Mouse (Mus musculus) intestine, embryonic 16.5 days (tissue): ENCODE data around the gene Pdik1l. TPM values are rescaled to one million over a fixed set of nuclear protein-coding genes. Genes with fewer than 3 reads are reported as not detected.

Experiments used
- ATAC-seq: fragments of 200-750 bp; cut with Nextera tagmentation; 2 replicates; pipeline ENCODE4 v1.8.0; 2017; ENCODE audit warnings: moderate TSS enrichment, moderate library complexity
- H3K27ac ChIP-seq: fragments of 300-500 bp; sonication (generic); 2 replicates; pipeline ENCODE4 v1.5.1; 2014; ENCODE audit warnings: mild to moderate bottlenecking, low read length
- H3K27me3 ChIP-seq: fragments of 300-500 bp; sonication (generic); replicated peaks from 2 replicates; pipeline ENCODE4 v1.6.1; 2014; ENCODE audit warnings: low read length, control low read depth, mixed read lengths; ENCODE audit not compliant: control insufficient read depth, insufficient read depth
- H3K36me3 ChIP-seq: fragments of 300-500 bp; sonication (generic); 2 replicates; pipeline ENCODE4 v1.6.1; 2014; ENCODE audit warnings: low read length, control low read depth; ENCODE audit not compliant: control insufficient read depth, insufficient read depth
- H3K4me1 ChIP-seq: fragments of 300-500 bp; sonication (generic); 2 replicates; pipeline ENCODE4 v1.6.1; 2014; ENCODE audit warnings: low read length, control low read depth, mixed read lengths; ENCODE audit not compliant: control insufficient read depth, insufficient read depth
- H3K4me2 ChIP-seq: fragments of 300-500 bp; sonication (generic); 2 replicates; pipeline ENCODE4 v1.6.1; 2014; ENCODE audit warnings: low read depth, low read length, control low read depth
- H3K4me3 ChIP-seq: fragments of 300-500 bp; sonication (generic); 2 replicates; pipeline ENCODE4 v1.5.1; 2014; ENCODE audit warnings: mild to moderate bottlenecking, low read length
- H3K9ac ChIP-seq: fragments of 300-500 bp; sonication (generic); 2 replicates; pipeline ENCODE4 v1.6.1; 2014; ENCODE audit warnings: low read depth, low read length
- H3K9me3 ChIP-seq: fragments of 300-500 bp; sonication (generic); 2 replicates; pipeline ENCODE4 v1.6.1; 2016; ENCODE audit warnings: low read length, control low read depth; ENCODE audit not compliant: control insufficient read depth
- WGBS: fragments of 180-500 bp; shearing (Covaris S2); extraction: QIAGEN DNeasy Blood & Tissue Kit; methylation state at CpG from one replicate; pipeline ENCODE4 v1.1.7; 2014; 5-methylcytosine and 5-hydroxymethylcytosine counted together
- polyA plus RNA-seq: library from polyadenylated mRNA; unstranded; fragments of >200 nt; fragmentation: Nextera tagmentation; extraction: Ambion mirVana; gene quantifications from 2 replicates; pipeline ENCODE4 v1.2.1, GENCODE M21; 2015

Gene Pdik1l
- polyA plus RNA-seq, 1 experiment from 2014 or later: 16.5 TPM

DNA sequence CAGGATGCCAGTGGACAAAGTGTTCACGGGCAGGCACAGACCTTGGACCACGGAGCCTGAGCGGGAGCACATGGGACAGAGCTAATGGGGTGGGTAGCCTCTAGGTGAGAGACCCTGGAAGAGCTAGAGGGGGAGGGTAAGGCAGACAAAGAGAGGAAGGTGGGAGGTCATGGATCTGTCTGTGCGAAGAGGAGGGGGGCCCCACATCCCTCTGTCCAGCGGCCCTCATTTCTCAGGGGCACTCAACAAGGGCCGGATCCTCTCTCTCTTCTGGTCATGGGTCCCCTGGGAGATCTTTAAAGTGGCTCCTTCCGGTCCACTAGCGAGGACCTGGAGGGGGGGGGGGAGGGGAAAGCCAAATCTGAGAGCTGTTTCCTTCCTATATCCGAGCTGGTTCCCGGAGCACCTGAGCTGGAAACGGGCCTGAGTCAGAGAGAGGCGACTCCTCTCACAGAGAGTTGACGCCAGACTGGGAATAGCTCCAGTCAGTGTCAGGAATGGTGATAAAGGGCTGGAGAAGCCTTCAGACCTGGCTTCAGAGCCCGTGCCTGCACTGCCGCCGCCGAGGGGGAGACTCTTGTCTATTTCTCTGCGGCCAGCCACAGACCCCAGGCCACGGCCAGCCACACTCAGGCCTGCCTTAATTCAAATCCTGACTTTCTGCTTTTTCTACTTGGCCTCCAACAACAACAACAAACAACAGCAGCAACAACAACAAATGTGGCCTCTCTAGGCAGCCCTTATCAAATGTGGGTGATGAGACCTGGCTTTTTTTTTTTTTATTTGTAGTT is 31.1 kb downstream of the Pdik1l start:
- H3K4me3 ChIP-seq: no peak overlapping the region
- peak; percentile 57 for ATAC-seq
- H3K27me3 ChIP-seq: peaks cover 22% of the 10 kb centered on the region
- peak overlapping the region; percentile 38 for H3K9ac ChIP-seq
- H3K4me1 ChIP-seq: peaks cover 28% of the 10 kb centered on the region
- peak overlapping the region; percentile 15; the same call in 1 of the 2 replicates for H3K4me2 ChIP-seq
- WGBS: 26% methylated on average over 19 of the region's 19 CpGs
- H3K27ac ChIP-seq: peak overlapping the region; percentile 52; the same call in 1 of the 2 replicates
- no peaks in the 10 kb centered on the region for H3K36me3 ChIP-seq
- H3K9me3 ChIP-seq: no peaks in the 10 kb centered on the region

DNA sequence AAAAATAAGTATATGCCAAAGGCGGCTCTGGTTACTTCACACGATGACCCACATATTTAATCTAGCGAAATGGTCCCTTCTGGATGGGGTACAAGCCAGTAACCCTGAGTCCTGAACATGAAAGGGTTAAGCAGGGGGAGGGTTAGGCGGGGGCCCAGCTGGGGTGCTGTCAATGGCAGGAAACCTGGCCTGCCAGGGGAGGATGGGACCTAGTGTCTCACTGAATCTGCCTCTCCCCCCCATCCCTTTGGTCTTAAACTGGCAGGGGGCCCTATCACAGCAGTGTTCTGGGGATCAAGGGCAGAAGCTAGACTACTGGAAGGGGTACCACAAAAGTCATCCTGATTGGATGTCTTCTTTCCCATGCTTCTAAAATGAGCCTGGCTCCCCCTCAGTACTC is 31.8 kb downstream of the Pdik1l start:
- peak overlapping the region; percentile 52; the same call in 1 of the 2 replicates for H3K27ac ChIP-seq
- WGBS: 33% methylated on average over 4 of the region's 4 CpGs

DNA sequence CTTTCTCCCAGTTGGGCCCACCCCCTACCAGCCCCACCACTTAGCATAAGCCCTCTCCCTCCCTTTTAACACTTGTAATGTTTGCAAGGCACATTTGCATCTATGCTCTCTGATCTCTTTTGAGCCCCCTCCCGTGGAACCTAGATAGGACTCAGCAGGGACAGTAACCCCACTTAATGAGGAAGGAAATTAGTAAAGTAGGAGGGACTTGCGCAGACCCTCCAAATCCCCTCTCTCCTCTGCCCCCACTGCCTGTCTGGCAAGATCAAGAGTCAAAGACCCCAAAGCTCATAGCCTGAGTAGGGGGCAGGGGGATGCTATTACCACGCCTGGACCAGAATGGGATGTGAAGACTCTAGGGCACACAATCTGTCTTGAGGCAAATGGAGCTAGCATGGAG is 32.9 kb downstream of the Pdik1l start:
- Histone ChIP-seq H3K4me3 (no peak overlapping the region), H3K9me3 (no peaks in the 10 kb centered on the region), H3K27ac (no peak overlapping the region), H3K4me1 (peaks cover 42% of the 10 kb centered on the region), H3K36me3 (no peaks in the 10 kb centered on the region), H3K4me2 (no peak overlapping the region), H3K9ac (no peak overlapping the region), H3K27me3 (peaks cover 37% of the 10 kb centered on the region)
- ATAC-seq: no peak
- 47% methylated on average over 3 of the region's 3 CpGs for WGBS

More for the DNA sequence above, 31.8 kb downstream of the Pdik1l start:
- no peak overlapping the region for H3K4me3 ChIP-seq
- no peak overlapping the region for H3K4me2 ChIP-seq
- no peak for ATAC-seq
- peaks cover 33% of the 10 kb centered on the region for H3K4me1 ChIP-seq
- H3K9ac ChIP-seq: peak overlapping the region; percentile 38; the same call in 1 of the 2 replicates
- no peaks in the 10 kb centered on the region for H3K36me3 ChIP-seq
- peaks cover 29% of the 10 kb centered on the region for H3K27me3 ChIP-seq
- H3K9me3 ChIP-seq: no peaks in the 10 kb centered on the region

DNA sequence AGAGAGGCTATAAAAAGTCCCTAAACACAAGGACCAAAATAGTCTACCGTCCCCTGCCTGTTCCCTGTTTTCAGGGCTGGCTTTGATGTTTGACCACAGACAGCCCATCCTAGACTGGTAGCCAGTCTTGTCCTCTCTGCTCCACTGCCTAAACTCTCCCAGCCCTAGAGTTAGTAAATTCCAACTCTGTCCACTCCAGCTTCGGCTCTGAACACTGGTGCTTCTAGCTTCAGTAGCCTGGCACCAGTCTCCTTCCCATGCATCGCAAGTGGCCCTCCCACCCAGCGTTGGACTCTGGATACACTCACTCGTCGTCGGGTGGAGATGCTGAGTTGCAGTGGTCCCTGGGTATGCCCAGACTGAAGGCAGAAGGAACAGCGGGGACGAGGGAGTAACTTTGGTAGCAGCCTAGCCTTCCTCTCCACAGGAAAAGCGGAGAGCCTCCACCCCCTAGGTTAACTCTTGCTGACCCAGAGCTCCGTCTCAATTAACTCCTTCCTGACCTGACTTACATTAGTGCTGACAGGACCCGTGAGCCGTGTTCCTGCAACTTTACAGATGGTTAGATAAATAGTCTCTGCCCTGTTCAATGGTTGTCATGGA is 33.9 kb downstream of the Pdik1l start, which contains the start of gene Grrp1:
Grrp1 (minus strand) TSS at position 385 of the 603 bp plus-strand sequence.
- H3K4me1 ChIP-seq: peaks cover 45% of the 10 kb centered on the region
- ATAC-seq: no peak
- peak within 1 kb of the TSS; percentile 51 for H3K4me3 ChIP-seq
- no peaks in the 10 kb centered on the region for H3K9me3 ChIP-seq
- H3K9ac ChIP-seq: peak within 1 kb of the TSS; percentile 48
- peak within 1 kb of the TSS; percentile 38 for H3K4me2 ChIP-seq
- H3K27ac ChIP-seq: peak within 1 kb of the TSS; percentile 8; the same call in 1 of the 2 replicates
- WGBS: 4% methylated on average over 13 of the region's 13 CpGs
- peaks cover 37% of the 10 kb centered on the region for H3K27me3 ChIP-seq
- H3K36me3 ChIP-seq: no peaks in the 10 kb centered on the region

DNA sequence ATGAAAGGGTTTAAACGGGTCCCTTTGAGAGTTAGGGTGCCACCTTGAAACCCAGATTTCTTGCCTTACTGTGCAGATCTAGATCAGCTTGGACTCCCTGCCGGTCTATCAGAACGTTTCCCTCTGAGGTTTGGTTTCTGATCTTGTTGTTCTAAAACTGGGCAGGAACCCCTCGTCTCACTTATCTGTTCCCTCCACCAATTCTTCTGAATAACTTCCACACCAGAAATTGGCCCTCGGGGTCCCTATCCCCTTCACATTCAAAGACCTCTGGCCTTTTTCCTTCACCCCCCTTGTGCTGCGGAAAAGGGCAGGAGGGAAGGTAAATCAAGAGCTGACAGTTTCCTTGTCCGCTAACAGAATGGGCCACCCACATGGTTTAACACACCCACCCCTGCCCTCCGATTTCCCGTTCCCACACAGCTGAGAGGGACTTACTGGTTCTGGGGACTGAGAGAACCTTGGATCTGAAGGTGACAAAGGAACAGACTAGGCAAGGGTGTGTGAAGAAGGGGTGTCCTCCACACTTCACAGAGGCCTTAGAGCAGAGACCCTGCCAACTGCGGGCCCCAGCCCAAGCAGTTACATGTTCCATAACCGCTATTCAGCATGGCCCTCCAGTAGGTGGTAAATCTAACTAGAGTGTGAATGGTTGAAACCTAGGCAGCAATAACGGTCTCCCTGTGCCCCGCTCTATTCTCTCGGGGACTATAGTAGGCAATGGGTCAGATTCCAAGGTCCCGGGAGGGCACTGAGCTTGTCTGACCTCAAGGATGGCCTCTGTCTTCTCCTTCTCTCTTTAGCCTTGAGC is 34.6 kb downstream of the Pdik1l start:
- Histone ChIP-seq H3K4me3 (peak overlapping the region; percentile 51), H3K9ac (peak overlapping the region; percentile 48; the same call in 1 of the 2 replicates), H3K4me1 (peaks cover 42% of the 10 kb centered on the region), H3K27ac (peak overlapping the region; percentile 8; the same call in 1 of the 2 replicates), H3K36me3 (no peaks in the 10 kb centered on the region), H3K9me3 (no peaks in the 10 kb centered on the region), H3K4me2 (peak overlapping the region; percentile 38), H3K27me3 (peaks cover 41% of the 10 kb centered on the region)
- WGBS: 21% methylated on average over 15 of the region's 15 CpGs
- no peak for ATAC-seq

DNA sequence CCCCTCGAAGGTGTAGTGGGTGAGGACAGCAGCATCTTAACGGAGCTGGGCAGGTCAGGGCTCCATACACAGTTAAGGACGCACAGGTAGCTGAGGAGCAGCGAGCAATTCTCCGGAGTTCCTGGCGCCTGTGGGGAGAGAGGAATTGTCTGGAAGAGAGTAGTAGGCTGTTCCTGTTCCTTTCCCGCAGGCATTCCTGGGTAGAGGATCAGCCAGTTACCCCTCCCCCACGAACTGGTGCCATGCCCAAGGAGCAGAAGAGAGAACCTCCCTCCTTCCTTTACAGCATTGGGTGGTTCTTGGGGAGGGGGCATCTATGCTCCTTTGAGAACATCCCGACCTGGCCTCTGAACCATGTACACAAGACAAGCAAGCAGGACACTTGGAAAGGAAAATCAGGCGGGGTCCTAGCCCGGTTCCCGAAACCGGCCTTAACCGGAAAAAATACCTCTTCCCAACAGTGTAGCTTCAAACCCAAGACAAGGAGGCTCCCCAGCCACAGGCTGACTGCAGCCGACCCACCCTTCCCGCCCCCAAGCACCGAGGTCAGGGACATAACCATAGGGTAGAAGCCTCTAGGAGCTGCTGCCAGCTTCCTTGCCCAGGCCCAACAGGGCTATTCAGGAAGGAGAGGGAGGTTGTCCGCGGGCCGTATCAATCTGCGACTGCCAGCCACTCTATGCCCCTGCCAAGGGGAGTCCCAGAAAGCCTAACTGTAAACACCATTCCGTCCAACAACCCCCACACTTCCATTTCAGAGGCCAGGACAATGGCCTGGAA is 35.4 kb downstream of the Pdik1l start:
- Histone ChIP-seq H3K4me1 (peaks cover 42% of the 10 kb centered on the region), H3K36me3 (no peaks in the 10 kb centered on the region), H3K9ac (peak overlapping the region; percentile 64; the same call in 1 of the 2 replicates), H3K27ac (no peak overlapping the region), H3K4me3 (peak overlapping the region; percentile 51), H3K27me3 (peaks cover 47% of the 10 kb centered on the region), H3K9me3 (no peaks in the 10 kb centered on the region), H3K4me2 (peak overlapping the region; percentile 92)
- WGBS: 10% methylated on average over 22 of the region's 22 CpGs
- no peak for ATAC-seq

DNA sequence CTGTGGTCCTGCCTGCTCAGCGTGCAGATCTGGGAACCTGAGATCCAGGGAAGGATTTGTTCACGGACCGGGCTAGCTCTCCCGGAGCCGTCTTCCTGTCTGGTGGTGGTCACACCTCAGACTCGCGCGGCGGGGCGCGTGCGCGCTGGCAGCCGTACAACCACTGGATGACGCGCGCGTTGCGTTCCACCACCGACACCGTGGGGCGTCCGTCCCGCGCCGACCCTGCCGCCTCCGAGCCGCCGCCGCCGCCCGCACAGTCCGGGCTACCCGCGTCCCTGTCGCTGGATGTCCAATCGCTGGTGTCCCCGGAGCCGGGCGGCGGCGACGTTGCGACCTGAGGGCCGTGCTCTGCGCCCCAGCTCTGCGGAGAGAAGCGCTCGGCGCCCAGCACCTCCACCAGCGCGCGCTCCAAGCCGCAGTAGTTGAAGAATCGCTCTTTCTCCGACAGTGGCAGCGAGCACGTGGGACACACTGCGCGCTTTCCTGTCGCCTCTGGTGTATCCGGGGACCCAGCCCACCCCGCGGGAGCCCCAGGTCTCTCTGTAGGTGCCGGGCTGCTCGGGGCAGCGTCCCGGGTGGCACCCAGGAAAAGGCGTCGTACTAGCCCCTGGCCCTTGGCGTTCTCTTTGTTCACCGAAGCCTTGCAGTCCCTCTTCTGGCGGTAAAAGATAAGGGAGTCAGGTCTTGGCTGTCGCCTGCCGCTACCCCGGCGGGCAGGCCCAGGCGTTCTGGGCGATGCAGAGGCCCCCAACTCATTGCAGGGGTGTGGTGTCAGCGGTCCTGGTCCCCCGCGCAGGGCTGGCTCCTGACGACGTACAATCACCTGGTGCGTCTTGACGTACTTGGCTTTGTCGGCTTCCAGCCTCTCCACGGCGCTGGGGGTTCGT is 36.2 kb downstream of the Pdik1l start:
- Histone ChIP-seq H3K9me3 (no peaks in the 10 kb centered on the region), H3K36me3 (no peaks in the 10 kb centered on the region), H3K4me2 (peak overlapping the region; percentile 92), H3K4me1 (peaks cover 42% of the 10 kb centered on the region), H3K27me3 (peaks cover 49% of the 10 kb centered on the region), H3K4me3 (peak overlapping the region; percentile 51), H3K27ac (no peak overlapping the region), H3K9ac (peak overlapping the region; percentile 64)
- WGBS: under 1% methylated on average over 91 of the region's 91 CpGs
- peak; percentile 17 for ATAC-seq

DNA sequence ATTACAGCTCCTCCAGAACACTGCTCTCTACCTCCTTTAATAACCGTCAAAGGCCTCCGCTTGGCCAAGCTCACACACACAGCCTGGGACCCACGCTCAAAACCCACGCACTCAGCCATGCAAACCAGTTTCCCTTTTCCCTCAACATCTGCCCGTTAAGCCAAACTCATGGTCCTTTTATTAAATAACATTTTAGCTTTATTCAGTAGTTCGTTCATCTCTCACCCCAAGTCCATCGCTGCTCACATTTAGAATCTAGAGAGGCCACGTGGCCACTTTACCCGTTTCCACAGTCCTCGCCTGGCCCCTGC is 36.8 kb downstream of the Pdik1l start:
- no peaks in the 10 kb centered on the region for H3K9me3 ChIP-seq
- ATAC-seq: no peak
- H3K27ac ChIP-seq: no peak overlapping the region
- 22% methylated on average over 10 of the region's 10 CpGs for WGBS
- peaks cover 51% of the 10 kb centered on the region for H3K27me3 ChIP-seq
- peaks cover 37% of the 10 kb centered on the region for H3K4me1 ChIP-seq
- peak overlapping the region; percentile 51 for H3K4me3 ChIP-seq
- peak overlapping the region; percentile 64; the same call in 1 of the 2 replicates for H3K9ac ChIP-seq
- H3K36me3 ChIP-seq: no peaks in the 10 kb centered on the region
- H3K4me2 ChIP-seq: peak overlapping the region; percentile 92
